Mouse (Mus musculus) embryonic facial prominence, embryonic 15.5 days (tissue): Measurements from ENCODE around the gene Dpf1. TPM values are rescaled to one million over a fixed set of nuclear protein-coding genes. Genes with fewer than 3 reads are reported as not detected.

ENCODE experiments used
- ATAC-seq: fragments of 200-750 bp; cut with Nextera tagmentation; 2 replicates; pipeline ENCODE4 v1.8.0; 2017; ENCODE audit warnings: low read depth, moderate TSS enrichment; ENCODE audit not compliant: insufficient number of reproducible peaks, low FRiP score, low TSS enrichment
- H3K27ac ChIP-seq: fragments of 300-500 bp; sonication (generic); replicated peaks from 2 replicates; pipeline ENCODE4 v1.5.1; 2015; ENCODE audit warnings: mild to moderate bottlenecking, inconsistent platforms
- H3K27me3 ChIP-seq: fragments of 300-500 bp; sonication (generic); 2 replicates; pipeline ENCODE4 v1.6.1; 2015; ENCODE audit warnings: inconsistent platforms
- H3K36me3 ChIP-seq: fragments of 300-500 bp; sonication (generic); 2 replicates; pipeline ENCODE4 v1.6.1; 2015; ENCODE audit warnings: mild to moderate bottlenecking, inconsistent platforms
- H3K4me1 ChIP-seq: fragments of 300-500 bp; sonication (generic); 2 replicates; pipeline ENCODE4 v1.6.1; 2015; ENCODE audit warnings: inconsistent platforms
- H3K4me2 ChIP-seq: fragments of 300-500 bp; sonication (generic); replicated peaks from 2 replicates; pipeline ENCODE4 v1.6.1; 2015; ENCODE audit warnings: mild to moderate bottlenecking, inconsistent platforms
- H3K4me3 ChIP-seq: fragments of 300-500 bp; sonication (generic); replicated peaks from 2 replicates; pipeline ENCODE4 v1.5.1; 2015; ENCODE audit warnings: mild to moderate bottlenecking, inconsistent platforms
- H3K9ac ChIP-seq: fragments of 300-500 bp; sonication (generic); 2 replicates; pipeline ENCODE4 v1.6.1; 2015; ENCODE audit warnings: inconsistent platforms
- H3K9me3 ChIP-seq: fragments of 300-500 bp; sonication (generic); replicated peaks from 2 replicates; pipeline ENCODE4 v1.6.1; 2016; ENCODE audit warnings: inconsistent platforms
- WGBS: fragments of 180-500 bp; shearing (Covaris S2); methylation state at CpG from one replicate; pipeline ENCODE4 v1.1.7; 2015; 5-methylcytosine and 5-hydroxymethylcytosine counted together
- polyA plus RNA-seq: library from polyadenylated mRNA; unstranded; fragments of >200 nt; fragmentation: Nextera tagmentation; extraction: Ambion mirVana; gene quantifications from 2 replicates; pipeline ENCODE4 v1.2.1, GENCODE M21; 2015

The Dpf1 gene
- polyA plus RNA-seq, 1 experiment from 2014 or later: 20.4 TPM

- peak overlapping the region; percentile 51; the same call in 1 of the 2 replicates for H3K27ac ChIP-seq
- no peak overlapping the region for H3K4me2 ChIP-seq
These were observed 10.0 kb downstream of the Dpf1 start for GRCm38 (mm10) chr7:29313572-29314261.

GRCm38 (mm10) chr7:29314844-29315628 is 11.3 kb downstream of the Dpf1 start:
- H3K4me1 ChIP-seq: peaks cover 72% of the 10 kb centered on the region
- WGBS: 65% methylated on average over 13 of the region's 13 CpGs
- no peaks in the 10 kb centered on the region for H3K27me3 ChIP-seq
- H3K4me2 ChIP-seq: no peak overlapping the region
- H3K36me3 ChIP-seq: 0 out of 2 replicates have a peak, but pooled peaks cover 3% of the 10 kb centered on the region
- ATAC-seq: no peak
- H3K4me3 ChIP-seq: no peak overlapping the region
- H3K9ac ChIP-seq: no peak overlapping the region
- peak overlapping the region; percentile 93 for H3K27ac ChIP-seq
- H3K9me3 ChIP-seq: no peaks in the 10 kb centered on the region

More at GRCm38 (mm10) chr7:29313572-29314261, 10.0 kb downstream of the Dpf1 start:
- H3K9ac ChIP-seq: no peak overlapping the region
- H3K9me3 ChIP-seq: no peaks in the 10 kb centered on the region
- H3K36me3 ChIP-seq: 0 out of 2 replicates have a peak, but pooled peaks cover 3% of the 10 kb centered on the region
- H3K27me3 ChIP-seq: no peaks in the 10 kb centered on the region
- H3K4me1 ChIP-seq: peaks cover 72% of the 10 kb centered on the region
- WGBS: 47% methylated on average over 9 of the region's 9 CpGs
- no peak for ATAC-seq
- H3K4me3 ChIP-seq: no peak overlapping the region

GRCm38 (mm10) chr7:29316137-29316734 is 12.5 kb downstream of the Dpf1 start:
- peak overlapping the region; percentile 47; the same call in 1 of the 2 replicates for H3K4me2 ChIP-seq
- ATAC-seq: no peak
- H3K4me3 ChIP-seq: no peak overlapping the region
- peaks cover 80% of the 10 kb centered on the region for H3K4me1 ChIP-seq
- peak overlapping the region; percentile 93 for H3K27ac ChIP-seq
- 0 out of 2 replicates have a peak, but pooled peaks cover 3% of the 10 kb centered on the region for H3K36me3 ChIP-seq
- H3K27me3 ChIP-seq: no peaks in the 10 kb centered on the region
- H3K9ac ChIP-seq: no peak overlapping the region
- WGBS: 45% methylated on average over 17 of the region's 17 CpGs
- no peaks in the 10 kb centered on the region for H3K9me3 ChIP-seq

GRCm38 (mm10) chr7:29316976-29317375 is 13.2 kb downstream of the Dpf1 start:
- ATAC-seq: peak; percentile 69

DNA sequence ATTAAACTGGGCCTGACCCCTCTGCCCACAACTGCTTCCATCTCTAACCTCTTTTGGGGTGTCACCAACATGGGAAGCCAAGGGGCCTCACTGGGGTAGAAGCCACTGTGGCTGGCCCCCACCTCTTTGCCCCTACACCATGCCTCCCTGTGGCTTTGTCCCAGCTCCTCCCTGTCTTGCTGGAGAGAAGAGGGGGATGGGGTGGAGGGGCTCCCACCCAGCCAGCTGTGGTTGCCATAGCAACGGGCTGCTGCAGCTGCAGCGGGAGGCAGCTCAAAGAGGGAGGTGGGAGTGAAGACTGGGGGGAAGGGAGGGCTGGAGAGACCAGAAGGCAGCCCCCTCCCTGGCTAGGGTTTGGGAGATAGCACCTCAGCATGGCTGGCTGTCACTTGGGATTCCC is 13.8 kb downstream of the Dpf1 start:
- Histone ChIP-seq H3K9me3 (no peaks in the 10 kb centered on the region), H3K4me3 (peak overlapping the region; percentile 3), H3K27ac (peak overlapping the region; percentile 93), H3K36me3 (no peaks in the 10 kb centered on the region), H3K27me3 (no peaks in the 10 kb centered on the region), H3K9ac (no peak overlapping the region), H3K4me2 (peak overlapping the region; percentile 47), H3K4me1 (peaks cover 81% of the 10 kb centered on the region)
- 0% methylated on average over 2 of the region's 2 CpGs for WGBS
- ATAC-seq: peak; percentile 73

More at GRCm38 (mm10) chr7:29316976-29317375, 13.2 kb downstream of the Dpf1 start:
- Histone ChIP-seq H3K4me1 (peaks cover 81% of the 10 kb centered on the region), H3K4me2 (peak overlapping the region; percentile 47), H3K9me3 (no peaks in the 10 kb centered on the region), H3K27me3 (no peaks in the 10 kb centered on the region), H3K36me3 (no peaks in the 10 kb centered on the region), H3K9ac (no peak overlapping the region), H3K27ac (peak overlapping the region; percentile 93), H3K4me3 (peak overlapping the region; percentile 3; the same call in 1 of the 2 replicates)
- WGBS: 3% methylated on average over 10 of the region's 10 CpGs

GRCm38 (mm10) chr7:29318115-29318911 is 14.6 kb downstream of the Dpf1 start:
- no peaks in the 10 kb centered on the region for H3K9me3 ChIP-seq
- H3K9ac ChIP-seq: peak overlapping the region; percentile 18
- H3K27me3 ChIP-seq: no peaks in the 10 kb centered on the region
- H3K4me2 ChIP-seq: peak overlapping the region; percentile 47
- 5% methylated on average over 18 of the region's 18 CpGs for WGBS
- H3K4me3 ChIP-seq: peak overlapping the region; percentile 36
- peak overlapping the region; percentile 93 for H3K27ac ChIP-seq
- 0 out of 2 replicates have a peak, but pooled peaks cover 3% of the 10 kb centered on the region for H3K36me3 ChIP-seq
- peak; percentile 35; the same call in 1 of the 2 replicates for ATAC-seq
- peaks cover 76% of the 10 kb centered on the region for H3K4me1 ChIP-seq

DNA sequence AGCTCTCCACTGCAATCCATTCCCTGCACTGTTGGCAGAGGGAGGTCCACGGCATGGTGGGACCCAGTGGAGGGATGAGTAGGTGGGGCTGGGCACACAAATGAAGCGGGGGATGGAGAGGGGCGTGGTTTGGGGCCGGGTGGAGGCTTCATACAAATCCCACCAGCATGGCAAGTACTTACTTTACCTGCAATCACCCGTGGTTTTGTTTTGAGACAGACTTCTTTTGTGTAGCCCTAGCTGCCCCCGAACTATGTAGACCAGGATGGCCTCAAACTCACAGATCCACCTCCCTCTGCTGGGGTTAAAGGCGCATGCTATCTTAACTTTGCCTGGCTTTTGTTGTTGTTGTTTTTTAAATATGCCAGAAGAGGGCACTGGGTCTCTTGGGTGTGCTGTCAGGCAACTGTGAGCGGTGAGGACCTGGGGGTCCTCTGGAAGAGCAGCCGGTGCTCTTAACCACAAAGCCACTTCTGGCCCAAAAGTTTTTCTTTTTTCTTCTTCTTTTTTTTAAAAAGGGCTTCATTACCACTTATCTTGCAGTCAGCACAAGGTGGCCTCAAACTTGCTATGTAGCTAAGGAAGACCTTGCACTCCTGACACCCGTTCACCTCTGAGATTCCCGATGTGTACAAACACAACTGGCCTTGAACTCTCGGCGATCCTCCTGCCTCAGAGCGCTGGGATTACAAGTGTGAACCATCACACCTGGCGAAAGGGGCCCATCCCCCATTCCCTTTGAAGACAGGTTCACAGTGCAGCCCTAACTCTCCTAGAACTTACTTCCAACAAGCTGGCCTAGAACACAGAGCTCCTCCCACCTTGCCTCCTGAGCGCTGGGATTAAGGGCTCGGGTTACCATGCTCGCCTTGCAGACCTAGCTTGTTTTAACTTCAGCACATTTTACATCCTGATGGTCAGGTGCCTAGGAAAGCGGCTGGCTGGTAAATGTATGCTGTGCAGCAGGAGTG is 15.9 kb downstream of the Dpf1 start:
- H3K4me1 ChIP-seq: peaks cover 64% of the 10 kb centered on the region
- H3K9ac ChIP-seq: no peak overlapping the region; the same call in 1 of the 2 replicates
- ATAC-seq: no peak
- WGBS: 10% methylated on average over 19 of the region's 19 CpGs
- H3K27me3 ChIP-seq: no peaks in the 10 kb centered on the region
- peaks cover 15% of the 10 kb centered on the region; the same call in 1 of the 2 replicates for H3K36me3 ChIP-seq
- peak overlapping the region; percentile 47 for H3K4me2 ChIP-seq
- peak overlapping the region; percentile 36 for H3K4me3 ChIP-seq
- peak overlapping the region; percentile 93 for H3K27ac ChIP-seq
- H3K9me3 ChIP-seq: no peaks in the 10 kb centered on the region

DNA sequence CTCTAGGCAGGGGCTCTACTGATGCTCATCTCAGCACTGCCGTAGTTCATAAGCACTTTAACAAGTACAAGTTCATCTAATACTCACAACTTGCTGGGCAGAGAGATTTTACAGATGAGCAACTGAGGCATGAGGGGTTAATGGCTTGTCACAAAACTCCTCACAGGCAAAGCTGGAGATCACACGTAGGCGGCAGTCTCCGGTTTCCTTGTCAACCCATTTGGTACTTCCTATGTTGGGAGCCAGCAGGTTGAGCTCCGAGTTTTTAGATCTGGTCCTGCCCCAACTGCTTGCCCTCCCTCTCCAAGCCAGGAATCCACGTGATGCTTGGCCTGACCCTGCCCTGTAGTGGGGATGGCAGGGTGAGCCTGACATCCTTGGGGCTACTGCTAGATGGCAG is 23.3 kb downstream of the Dpf1 start:
- no peak overlapping the region for H3K9ac ChIP-seq
- H3K27ac ChIP-seq: no peak overlapping the region
- no peaks in the 10 kb centered on the region for H3K4me1 ChIP-seq
- H3K4me3 ChIP-seq: no peak overlapping the region
- ATAC-seq: no peak
- H3K9me3 ChIP-seq: no peaks in the 10 kb centered on the region
- H3K36me3 ChIP-seq: peaks cover 72% of the 10 kb centered on the region
- H3K4me2 ChIP-seq: no peak overlapping the region
- H3K27me3 ChIP-seq: no peaks in the 10 kb centered on the region
- WGBS: 84% methylated on average over 6 of the region's 6 CpGs

GRCm38 (mm10) chr7:29328984-29329383 is 25.2 kb downstream of the Dpf1 start:
- no peak overlapping the region for H3K4me3 ChIP-seq
- H3K9me3 ChIP-seq: no peaks in the 10 kb centered on the region
- ATAC-seq: no peak
- peaks cover 76% of the 10 kb centered on the region for H3K36me3 ChIP-seq
- H3K9ac ChIP-seq: no peak overlapping the region
- no peaks in the 10 kb centered on the region for H3K27me3 ChIP-seq
- no peaks in the 10 kb centered on the region for H3K4me1 ChIP-seq
- 93% methylated on average over 16 of the region's 16 CpGs for WGBS
- H3K4me2 ChIP-seq: no peak overlapping the region
- H3K27ac ChIP-seq: no peak overlapping the region

DNA sequence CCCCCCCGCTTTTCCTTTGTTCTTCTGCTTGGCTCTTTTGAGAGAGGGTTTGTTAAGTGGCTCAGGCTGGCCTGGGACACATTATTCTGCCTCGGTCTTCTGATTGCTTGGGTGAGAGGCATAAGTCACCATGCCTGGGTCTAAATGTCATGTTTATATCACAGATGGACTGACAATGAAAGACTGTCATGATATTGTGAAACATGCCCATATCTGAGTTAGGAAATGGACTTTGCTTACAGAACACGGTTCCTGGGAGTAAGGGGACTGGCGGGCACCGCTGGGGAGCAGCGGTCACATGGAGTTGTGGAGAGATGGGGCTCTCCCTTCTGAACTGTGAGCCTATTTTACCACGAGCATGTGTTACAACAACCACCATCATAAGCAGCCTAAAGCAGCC is 30.4 kb downstream of the Dpf1 start:
- Histone ChIP-seq H3K4me1 (no peaks in the 10 kb centered on the region), H3K9ac (no peak overlapping the region), H3K27me3 (no peaks in the 10 kb centered on the region), H3K27ac (no peak overlapping the region), H3K4me3 (no peak overlapping the region), H3K4me2 (no peak overlapping the region), H3K36me3 (peaks cover 55% of the 10 kb centered on the region), H3K9me3 (no peaks in the 10 kb centered on the region)
- 71% methylated on average over 6 of the region's 7 CpGs for WGBS
- no peak for ATAC-seq
